In the genomic region with DNA sequence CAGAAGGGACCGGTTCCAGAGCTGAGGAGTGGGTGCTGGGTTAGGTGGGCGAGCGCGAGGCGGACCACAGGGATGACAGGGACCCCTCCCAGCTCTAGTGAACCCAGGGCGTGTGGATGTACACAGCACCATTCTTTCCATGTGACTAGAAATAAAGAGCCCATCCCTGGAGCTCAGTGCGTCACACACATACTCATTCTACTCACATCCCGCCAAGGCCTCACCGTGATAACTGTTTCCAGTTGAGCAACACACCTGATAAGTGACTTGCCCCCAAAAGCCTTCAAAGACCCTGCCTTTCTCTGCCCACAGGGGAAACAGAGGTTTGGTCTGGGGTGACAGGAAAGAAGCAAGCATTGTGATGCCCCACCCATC, we compare ENCODE assay signal across 8 mouse cellular contexts. TPM values are rescaled to one million over a fixed set of nuclear protein-coding genes. Genes with fewer than 3 reads are reported as not detected.
DNase-seq lines count a peak whose midpoint lies in the region; ATAC-seq lines count a peak whose summit lies in the region.

No protein-coding gene starts in this region.

- no peaks in the 10 kb centered on the region for H3K36me3 ChIP-seq in hindbrain, embryonic 14.5 days (replicated peaks; ENCODE audit: control insufficient read depth, insufficient read depth)
- H3K36me3 ChIP-seq in midbrain, embryonic 11.5 days (ENCODE audit: control insufficient read depth, insufficient read depth, low read length): no peaks in the 10 kb centered on the region

- peaks cover 19% of the 10 kb centered on the region for H3K4me1 ChIP-seq in hindbrain, embryonic 14.5 days (replicated peaks; ENCODE audit: control insufficient read depth, insufficient read depth, low read length)
- peaks cover 7% of the 10 kb centered on the region; the same call in 1 of the 2 replicates for H3K4me1 ChIP-seq in midbrain, embryonic 11.5 days (ENCODE audit: control insufficient read depth, insufficient read depth, low read length)

- H3K27me3 ChIP-seq in hindbrain, embryonic 14.5 days (ENCODE audit: control insufficient read depth, insufficient read depth, low read length): no peaks in the 10 kb centered on the region
- no peaks in the 10 kb centered on the region for H3K27me3 ChIP-seq in midbrain, embryonic 11.5 days (ENCODE audit: control insufficient read depth, insufficient read depth, low read length)

- peak overlapping the region; percentile 54 for H3K4me3 ChIP-seq in hindbrain, embryonic 14.5 days (replicated peaks; ENCODE audit: low read length)
- peak overlapping the region; percentile 63 for H3K4me3 ChIP-seq in midbrain, embryonic 11.5 days (ENCODE audit: low read depth, low read length)

- ATAC-seq in hindbrain, embryonic 14.5 days (ENCODE audit: low FRiP score): no peak; the same call in 1 of the 2 replicates
- no peak for ATAC-seq in midbrain, embryonic 11.5 days (ENCODE audit: low FRiP score)

- H3K4me2 ChIP-seq in hindbrain, embryonic 14.5 days (replicated peaks): peak overlapping the region; percentile 62
- H3K4me2 ChIP-seq in midbrain, embryonic 11.5 days: peak overlapping the region; percentile 56

- peak overlapping the region; percentile 33 for H3K27ac ChIP-seq in hindbrain, embryonic 14.5 days
- no peak overlapping the region for H3K27ac ChIP-seq in midbrain, embryonic 11.5 days (ENCODE audit: low read depth, low read length)

- H3K9ac ChIP-seq in hindbrain, embryonic 14.5 days: peak overlapping the region; percentile 59
- H3K9ac ChIP-seq in midbrain, embryonic 11.5 days (ENCODE audit: low read length): peak overlapping the region; percentile 64

- under 1% methylated on average over 9 of the region's 9 CpGs for WGBS in hindbrain, embryonic 14.5 days
- WGBS in midbrain, embryonic 11.5 days: 4% methylated on average over 9 of the region's 9 CpGs

- H3K9me3 ChIP-seq in hindbrain, embryonic 14.5 days (ENCODE audit: control insufficient read depth, low read length): no peaks in the 10 kb centered on the region
- no peaks in the 10 kb centered on the region for H3K9me3 ChIP-seq in midbrain, embryonic 11.5 days (ENCODE audit: control insufficient read depth, low read length)

- peak; percentile 16 for DNase-seq in kidney, adult 18-20 months
- DNase-seq in kidney, adult 8-10 months: no peak
- DNase-seq in adipocyte (ENCODE audit: low spot score): peak; percentile 58
- no peak for DNase-seq in hindbrain, embryonic 14.5 days (ENCODE audit: low spot score)
- DNase-seq in midbrain, embryonic 11.5 days (ENCODE audit: low spot score, missing footprints): no peak
- no peak for DNase-seq in gastrocnemius, adult 8-10 months (ENCODE audit: low spot score in 2 of 2)
- no peak for DNase-seq in T-cell, adult 2 months (ENCODE audit: low spot score)
- no peak for DNase-seq in ovary, postnatal 10 days (ENCODE audit: low spot score)

RNA-seq across cellular contexts. Expression of a gene that starts 0.5 kb away (rescaled TPM):
- polyA plus RNA-seq in hindbrain, embryonic 14.5 days (2014; fragmentation: Nextera tagmentation; extraction: Ambion mirVana): 7.1 and 9.3 TPM in 2 replicates
- 4.6 and 5.8 TPM in 2 replicates for polyA plus RNA-seq in midbrain, embryonic 11.5 days (2014; fragmentation: Nextera tagmentation; extraction: Ambion mirVana)
- total RNA-seq in gastrocnemius, adult 8-10 months (2022): 1 to 10 TPM; 3.3 to 4.1 (median 3.9) TPM

RNA-seq across cellular contexts. Expression of a gene that starts 0.8 kb away (rescaled TPM):
- polyA plus RNA-seq in hindbrain, embryonic 14.5 days (2014; fragmentation: Nextera tagmentation; extraction: Ambion mirVana): 3.8 and 4.1 TPM in 2 replicates
- polyA plus RNA-seq in midbrain, embryonic 11.5 days (2014; fragmentation: Nextera tagmentation; extraction: Ambion mirVana): 2.5 and 2.9 TPM in 2 replicates
- 1 to 10 TPM in 1 of 4 experiments, under 1 TPM in 3; 0.56 to 1.2 (median 0.80) TPM for total RNA-seq in gastrocnemius, adult 8-10 months (2022)

RNA-seq across cellular contexts. Expression of a gene that starts 38.8 kb away (rescaled TPM):
- 10.4 and 11.1 TPM in 2 replicates for polyA plus RNA-seq in hindbrain, embryonic 14.5 days (2014; fragmentation: Nextera tagmentation; extraction: Ambion mirVana)
- 37.1 and 38.1 TPM in 2 replicates for polyA plus RNA-seq in midbrain, embryonic 11.5 days (2014; fragmentation: Nextera tagmentation; extraction: Ambion mirVana)
- 1 to 10 TPM; 1.9 to 3.9 (median 3.6) TPM for total RNA-seq in gastrocnemius, adult 8-10 months (2022)

Comparison
In these comparisons a context has a peak if more than half of its experiments do, and no peak if none do; other contexts are left out.
1. DNase-seq: peak in kidney, adult 18-20 months (single experiment) and adipocyte (single experiment); none in kidney, adult 8-10 months (0 of 2), hindbrain, embryonic 14.5 days (single experiment), midbrain, embryonic 11.5 days (single experiment), gastrocnemius, adult 8-10 months (0 of 2), T-cell, adult 2 months (single experiment) and ovary, postnatal 10 days (single experiment).